Mouse (Mus musculus) megakaryocyte, adult 5-6 weeks (primary cell): ENCODE results near the gene Slc1a2. TPM values are rescaled to one million over a fixed set of nuclear protein-coding genes. Genes with fewer than 3 reads are reported as not detected.

Source experiments
- ATAC-seq: 2 replicates; pipeline ENCODE4 v1.8.0; 2016; ENCODE audit warnings: mild to moderate bottlenecking, inconsistent platforms; ENCODE audit not compliant: poor library complexity, severe bottlenecking
- total RNA-seq, 2 experiments: library from RNA; stranded (forward) in 1 of 2; stranded (reverse) in 1 of 2; fragments of 153-499, 151-499 nt in 1 of 2; fragments of 221-1000, 200-1000 nt in 1 of 2; gene quantifications; 2 replicates each; pipeline versions ENCODE4 v1.2.3 to v1.2.4; 2015 to 2017

Gene Slc1a2
- total RNA-seq, 2 experiments from 2014 or later = 0.04 TPM; not detected in 1

GRCm38 (mm10) chr2:102711511-102711910, 53.1 kb downstream of the Slc1a2 start:
- ATAC-seq = no peak

GRCm38 (mm10) chr2:102712049-102712448, 53.6 kb downstream of the Slc1a2 start:
- ATAC-seq = no peak

GRCm38 (mm10) chr2:102712678-102713628, 54.5 kb downstream of the Slc1a2 start:
- no peak for ATAC-seq

- no peak for ATAC-seq
Measured at GRCm38 (mm10) chr2:102714320-102714719, 55.9 kb downstream of the Slc1a2 start.

- no peak for ATAC-seq
Measured at GRCm38 (mm10) chr2:102715754-102716153, 57.3 kb downstream of the Slc1a2 start.

- no peak for ATAC-seq
Measured at GRCm38 (mm10) chr2:102721859-102722258, 63.4 kb downstream of the Slc1a2 start.

GRCm38 (mm10) chr2:102725054-102725453, 66.6 kb downstream of the Slc1a2 start:
- ATAC-seq = no peak

GRCm38 (mm10) chr2:102730386-102730785, 71.9 kb downstream of the Slc1a2 start:
- ATAC-seq = no peak

- ATAC-seq = no peak
Measured at GRCm38 (mm10) chr2:102730788-102731187, 72.3 kb downstream of the Slc1a2 start.

GRCm38 (mm10) chr2:102733128-102733527, 74.7 kb downstream of the Slc1a2 start:
- no peak for ATAC-seq

GRCm38 (mm10) chr2:102734055-102734454, 75.6 kb downstream of the Slc1a2 start:
- no peak for ATAC-seq

GRCm38 (mm10) chr2:102735031-102735430, 76.6 kb downstream of the Slc1a2 start:
- no peak for ATAC-seq

GRCm38 (mm10) chr2:102735811-102736210, 77.4 kb downstream of the Slc1a2 start:
- ATAC-seq = no peak

- ATAC-seq = peak; percentile 43
Measured at GRCm38 (mm10) chr2:102736490-102736889, 78.0 kb downstream of the Slc1a2 start.

GRCm38 (mm10) chr2:102738852-102739251, 80.4 kb downstream of the Slc1a2 start:
- ATAC-seq = peak; percentile 64

- ATAC-seq = no peak
Measured at GRCm38 (mm10) chr2:102742685-102743084, 84.2 kb downstream of the Slc1a2 start.

- ATAC-seq = peak; percentile 62
Measured at GRCm38 (mm10) chr2:102743918-102744696, 85.6 kb downstream of the Slc1a2 start.

GRCm38 (mm10) chr2:102745259-102745906, 86.9 kb downstream of the Slc1a2 start:
- peak; percentile 69 for ATAC-seq

GRCm38 (mm10) chr2:102747758-102748157, 89.3 kb downstream of the Slc1a2 start:
- no peak for ATAC-seq

GRCm38 (mm10) chr2:102749926-102750325, 91.5 kb downstream of the Slc1a2 start:
- no peak for ATAC-seq

- ATAC-seq = peak; percentile 52; the same call in 1 of the 2 replicates
Measured at GRCm38 (mm10) chr2:102751846-102752245, 93.4 kb downstream of the Slc1a2 start.
